Mouse (Mus musculus) layer of hippocampus, adult 2 months (tissue): Measurements from ENCODE around the gene Coq7. TPM values are rescaled to one million over a fixed set of nuclear protein-coding genes. Genes with fewer than 3 reads are reported as not detected.
A peak's percentile ranks its signal among the peaks of the same experiment; 100 is the strongest.

Experiments
- DNase-seq, 2 experiments: peaks; one replicate each; pipeline ENCODE4 v3.0.0; 2022; ENCODE audit warnings: low spot score in 2 of 2
- H3K27ac ChIP-seq: fragments of 200-600 bp; 2 replicates; pipeline ENCODE4 v1.8.1; 2022
- H3K4me3 ChIP-seq: fragments of 200-600 bp; 2 replicates; pipeline ENCODE4 v1.8.1; 2022; ENCODE audit warnings: mild to moderate bottlenecking
- CTCF ChIP-seq: fragments of 200-600 bp; conservative IDR thresholded peaks from 2 replicates; pipeline ENCODE4 v1.8.1; 2022; ENCODE audit warnings: antibody characterized with exemption, mild to moderate bottlenecking, moderate library complexity
- total RNA-seq, 2 experiments: library from RNA; stranded (reverse); gene quantifications; 2 replicates each; pipeline ENCODE4 v1.2.3; 2021

The Coq7 gene
- total RNA-seq, 2 experiments from 2014 or later = 35.3 to 35.4 TPM

GRCm38 (mm10) chr7:118490666-118491430 is 42.3 kb downstream of the Coq7 start:
- peak; percentile 49 for TF ChIP-seq CTCF
- peak overlapping the region; percentile 61 for H3K4me3 ChIP-seq
- DNase-seq = no peak
- peak overlapping the region; percentile 79 for H3K27ac ChIP-seq

GRCm38 (mm10) chr7:118489706-118490665 is 43.2 kb downstream of the Coq7 start:
- Histone ChIP-seq H3K4me3 (no peak overlapping the region; the same call in 1 of the 2 replicates), H3K27ac (no peak overlapping the region)
- no peak for TF ChIP-seq CTCF
- no peak for DNase-seq

- H3K27ac ChIP-seq = no peak overlapping the region
- peak; percentile 33; the same call in 1 of the 2 replicates for TF ChIP-seq CTCF
- DNase-seq = no peak
- H3K4me3 ChIP-seq = no peak overlapping the region
These were observed 45.0 kb downstream of the Coq7 start for GRCm38 (mm10) chr7:118488060-118488664.

- TF ChIP-seq CTCF = no peak
- H3K27ac ChIP-seq = no peak overlapping the region
These were observed 46.2 kb downstream of the Coq7 start for GRCm38 (mm10) chr7:118486917-118487316.

GRCm38 (mm10) chr7:118483996-118484395 is 49.2 kb downstream of the Coq7 start:
- Histone ChIP-seq H3K4me3 (no peak overlapping the region), H3K27ac (no peak overlapping the region)
- no peak for DNase-seq
- no peak for TF ChIP-seq CTCF

More at GRCm38 (mm10) chr7:118486917-118487316, 46.2 kb downstream of the Coq7 start:
- no peak overlapping the region for H3K4me3 ChIP-seq
- DNase-seq = no peak

- DNase-seq = no peak
- Histone ChIP-seq H3K4me3 (no peak overlapping the region), H3K27ac (no peak overlapping the region)
- no peak for TF ChIP-seq CTCF
These were observed 51.2 kb downstream of the Coq7 start for GRCm38 (mm10) chr7:118482001-118482400.

- Histone ChIP-seq H3K4me3 (no peak overlapping the region), H3K27ac (no peak overlapping the region)
- DNase-seq = no peak
- TF ChIP-seq CTCF = no peak
These were observed 51.9 kb downstream of the Coq7 start for GRCm38 (mm10) chr7:118481047-118481810.

GRCm38 (mm10) chr7:118480160-118480709 is 52.9 kb downstream of the Coq7 start:
- Histone ChIP-seq H3K27ac (no peak overlapping the region), H3K4me3 (no peak overlapping the region)
- TF ChIP-seq CTCF = no peak
- DNase-seq = no peak

- no peak for DNase-seq
- no peak for TF ChIP-seq CTCF
- H3K4me3 ChIP-seq = no peak overlapping the region
- H3K27ac ChIP-seq = peak overlapping the region; percentile 37; the same call in 1 of the 2 replicates
These were observed 54.3 kb downstream of the Coq7 start for GRCm38 (mm10) chr7:118478835-118479312.

- Histone ChIP-seq H3K27ac (no peak overlapping the region), H3K4me3 (no peak overlapping the region)
- DNase-seq = no peak
- TF ChIP-seq CTCF = no peak
These were observed 56.7 kb downstream of the Coq7 start for GRCm38 (mm10) chr7:118476428-118476827.

GRCm38 (mm10) chr7:118475008-118475705 is 58.0 kb downstream of the Coq7 start:
- H3K4me3 ChIP-seq = no peak overlapping the region
- DNase-seq = no peak
- H3K27ac ChIP-seq = no peak overlapping the region
- no peak for TF ChIP-seq CTCF
